Mouse (Mus musculus) embryo, embryonic 10 days (tissue): ENCODE measurements at regions not wholly inside any gene's neighbourhood (a gene's known extent, or its start where the extent isn't known, plus 50 kb on each side); places are given as distances from the start of the nearest gene placed in this dataset.
A peak's percentile ranks its signal among the peaks of the same experiment; 100 is the strongest.

Source experiments
- DNase-seq: peaks from one replicate; pipeline ENCODE4 v3.0.0-alpha.2; 2015; ENCODE audit warnings: low spot score

GRCm38 (mm10) chr16:64166676-64167407, 302.9 kb upstream of the Epha3 start:
- DNase-seq: peak; percentile 12

- DNase-seq: no peak
Measured at GRCm38 (mm10) chr16:64166036-64166435, 302.1 kb upstream of the Epha3 start.

GRCm38 (mm10) chr16:64145687-64146535, 281.9 kb upstream of the Epha3 start:
- DNase-seq: peak; percentile 69
